Mouse (Mus musculus): Measurements from ENCODE around the gene Syt3.

DNA sequence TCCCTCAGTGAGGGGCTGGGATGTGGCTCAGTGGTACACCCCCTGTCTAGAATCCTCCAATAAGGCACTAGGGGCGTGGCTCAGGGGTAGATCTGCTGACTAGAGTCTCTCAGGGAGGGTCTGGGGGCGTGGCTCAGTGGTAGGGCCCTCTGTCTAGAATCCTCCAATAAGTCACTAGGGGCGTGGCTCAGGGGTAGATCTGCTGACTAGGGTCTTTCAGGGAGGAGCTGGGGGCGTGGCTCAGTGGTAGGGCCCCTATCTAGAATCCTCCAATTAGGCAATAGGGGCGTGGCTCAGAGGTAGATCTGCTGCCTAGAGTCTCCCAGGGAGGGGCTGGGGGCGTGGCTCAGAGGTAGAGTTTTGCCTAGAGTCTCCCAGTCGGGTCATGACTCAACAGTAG is 49.5 kb downstream of the Syt3 start:
- TF ChIP-seq CTCF (IDR thresholded peaks at IDR 0.05; ENCODE audit: borderline replicate concordance, extremely low read depth, insufficient read depth, insufficient read length) (no peak), POLR2A (IDR thresholded peaks at IDR 0.05; ENCODE audit: borderline replicate concordance, extremely low read depth, insufficient read depth, insufficient read length, poor library complexity, severe bottlenecking) (no peak)
